Mouse (Mus musculus) c-Kit-positive CD71-positive TER-119-positive erythroid progenitor cells, embryonic 14.5 days (primary cell): Measurements from ENCODE around the gene Eln.

Source experiments
- DNase-seq: peaks from one replicate; pipeline ENCODE4 v3.0.0-alpha.2; 2013; ENCODE audit warnings: low spot score

Gene Eln

GRCm38 (mm10) chr5:134746890-134747511 lies at the start of gene Eln:
Gene Eln, minus strand, starts transcription at chr5:134747323.
- no peak for DNase-seq

- DNase-seq: no peak
Observed at GRCm38 (mm10) chr5:134790080-134790995, 43.2 kb upstream of the Eln start.

- no peak for DNase-seq
Observed at GRCm38 (mm10) chr5:134788237-134788636, 41.1 kb upstream of the Eln start.

GRCm38 (mm10) chr5:134785691-134786371 lies 38.7 kb upstream of the Eln start:
- no peak for DNase-seq

- DNase-seq: no peak
Observed at GRCm38 (mm10) chr5:134783794-134784193, 36.7 kb upstream of the Eln start.

GRCm38 (mm10) chr5:134780963-134781362 lies 33.8 kb upstream of the Eln start:
- DNase-seq: no peak

GRCm38 (mm10) chr5:134780146-134780545 lies 33.0 kb upstream of the Eln start:
- DNase-seq: no peak

GRCm38 (mm10) chr5:134776551-134776950 lies 29.4 kb upstream of the Eln start:
- no peak for DNase-seq

GRCm38 (mm10) chr5:134772522-134772921 lies 25.4 kb upstream of the Eln start:
- no peak for DNase-seq

GRCm38 (mm10) chr5:134771750-134772149 lies 24.6 kb upstream of the Eln start:
- DNase-seq: no peak

GRCm38 (mm10) chr5:134769181-134769580 lies 22.1 kb upstream of the Eln start:
- DNase-seq: no peak

GRCm38 (mm10) chr5:134765441-134765840 lies 18.3 kb upstream of the Eln start:
- no peak for DNase-seq

GRCm38 (mm10) chr5:134763326-134763725 lies 16.2 kb upstream of the Eln start:
- DNase-seq: no peak

- DNase-seq: no peak
Observed at GRCm38 (mm10) chr5:134761409-134762124, 14.4 kb upstream of the Eln start.

GRCm38 (mm10) chr5:134756031-134756430 lies 8.9 kb upstream of the Eln start:
- DNase-seq: no peak

- no peak for DNase-seq
Observed at GRCm38 (mm10) chr5:134754096-134754495, 7.0 kb upstream of the Eln start.

- no peak for DNase-seq
Observed at GRCm38 (mm10) chr5:134750469-134750868, 3.3 kb upstream of the Eln start.

GRCm38 (mm10) chr5:134747947-134748618 lies 960 bp upstream of the Eln start:
- peak; percentile 41 for DNase-seq

- DNase-seq: no peak
Observed at GRCm38 (mm10) chr5:134747512-134747893, 380 bp upstream of the Eln start.

- DNase-seq: no peak
Observed at GRCm38 (mm10) chr5:134746201-134746600, 922 bp downstream of the Eln start.

- no peak for DNase-seq
Observed at GRCm38 (mm10) chr5:134745801-134746200, 1.3 kb downstream of the Eln start.

GRCm38 (mm10) chr5:134745000-134745399 lies 2.1 kb downstream of the Eln start:
- no peak for DNase-seq
